Mouse (Mus musculus) heart, postnatal 10 days (tissue): Measurements from ENCODE around the gene Mfge8. TPM values are rescaled to one million over a fixed set of nuclear protein-coding genes. Genes with fewer than 3 reads are reported as not detected.

ENCODE experiments used
- DNase-seq, 2 experiments: peaks; one replicate each; pipeline ENCODE4 v3.0.0; 2021
- intact Hi-C: fragments of 180-260 bp; cut with DNase I; formaldehyde crosslinking; loops from one replicate; pipeline ENCODE4 v1.15.1; 2025
- total RNA-seq, 2 experiments: library from RNA; stranded (reverse); gene quantifications; 2 replicates each; pipeline ENCODE4 v1.2.3; 2021

Mfge8 gene
- total RNA-seq, 2 experiments from 2014 or later = 197 to 202 TPM

DNA sequence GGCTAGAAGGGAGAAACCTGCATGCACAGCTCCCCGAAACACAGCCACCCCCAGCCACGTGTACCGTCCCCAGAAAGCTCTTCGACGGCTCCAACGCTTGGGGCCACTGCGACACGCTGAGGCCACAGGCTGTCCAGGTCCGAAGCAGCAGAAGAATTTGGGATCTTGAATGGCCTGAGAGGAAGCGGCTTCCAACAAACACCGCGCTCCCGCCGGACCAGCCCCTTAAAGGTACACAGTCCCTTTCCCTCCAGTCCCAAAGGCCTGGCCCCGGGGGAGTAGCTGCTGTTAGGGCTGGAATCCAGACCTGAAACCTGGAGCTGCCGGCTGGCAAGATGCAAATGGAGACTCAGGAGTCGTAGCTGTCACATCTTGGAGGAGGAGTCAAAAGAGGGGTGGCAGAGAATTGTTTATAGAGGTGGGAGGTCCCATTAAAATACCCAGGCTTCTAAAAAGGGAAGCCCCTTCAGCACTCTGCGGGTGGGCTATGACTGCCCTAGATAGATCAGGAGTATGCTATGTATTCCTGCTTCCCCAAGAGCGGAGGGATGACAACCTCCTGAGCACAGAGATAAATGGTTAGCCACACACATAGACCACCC is 17.9 kb downstream of the Mfge8 start, which contains the start of gene Hapln3:
TSS of gene Hapln3 (minus strand) at position 176 of the 602 bp plus-strand sequence.
- peak; percentile 35 to 48 for DNase-seq

DNA sequence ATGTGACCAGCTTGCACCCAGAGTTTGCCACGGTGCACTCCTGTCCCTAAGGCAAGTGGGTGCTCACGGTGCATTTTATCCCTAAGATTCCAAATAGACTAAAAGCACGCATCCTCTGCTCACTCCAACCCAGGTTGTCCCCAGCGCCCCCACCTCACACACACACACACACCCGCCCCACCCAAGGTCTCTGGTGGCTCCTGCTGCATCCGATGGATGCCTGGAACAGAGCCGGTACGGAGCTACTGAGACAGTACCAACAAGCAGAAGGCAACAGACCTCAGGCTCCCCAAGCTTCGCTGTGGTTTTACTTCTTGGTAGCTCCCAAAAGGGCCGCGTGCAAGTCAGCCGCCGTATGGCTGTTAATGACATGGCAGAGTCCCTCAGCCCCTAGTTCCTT is 18.5 kb downstream of the Mfge8 start:
- no peak for DNase-seq

More for the DNA sequence above, 17.9 kb downstream of the Mfge8 start, which contains the start of gene Hapln3:
- intact Hi-C loops = no loop called here

DNA sequence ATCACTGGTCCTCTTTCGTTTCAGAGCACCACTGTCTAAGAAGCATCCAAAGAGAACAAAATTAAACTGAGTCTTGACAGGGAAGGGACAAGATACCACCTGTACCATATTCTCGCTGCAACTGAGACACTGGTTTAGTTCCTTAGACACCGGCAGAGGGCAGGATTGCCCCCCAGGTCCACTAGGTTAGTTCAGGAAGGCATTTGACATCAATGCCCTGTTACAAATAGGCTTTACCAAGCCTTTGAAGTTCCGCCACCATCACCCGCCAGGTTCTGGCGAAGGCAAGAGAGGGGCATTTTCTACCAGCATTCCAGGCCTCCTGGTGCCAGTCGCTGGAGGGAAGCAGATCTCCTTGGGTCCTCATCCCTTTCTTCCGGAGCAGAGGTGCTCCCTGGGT is 19.0 kb downstream of the Mfge8 start:
- DNase-seq = no peak
- intact Hi-C loops = no loop called here

More for the DNA sequence above, 18.5 kb downstream of the Mfge8 start:
- intact Hi-C loops = no loop called here

DNA sequence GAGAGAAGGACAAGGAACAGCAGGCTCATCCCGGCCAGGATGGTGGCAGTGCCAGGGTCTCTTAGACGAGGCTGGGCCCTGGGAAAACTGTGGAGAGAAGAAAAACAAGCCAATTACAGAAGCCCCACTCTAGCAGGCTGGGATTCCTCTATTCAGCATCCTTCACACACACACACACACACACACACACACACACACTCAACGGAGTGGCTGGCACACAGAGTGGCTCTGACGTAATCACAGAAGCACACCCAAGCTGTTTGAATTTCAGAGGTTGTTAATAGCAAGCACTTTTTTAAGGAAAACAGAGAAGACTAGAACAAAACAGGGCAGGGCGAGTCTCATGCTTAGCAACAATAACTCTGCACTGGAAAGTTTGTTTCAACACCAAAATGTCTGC is 25.4 kb downstream of the Mfge8 start:
- no peak for DNase-seq
- intact Hi-C loops = no loop called here

DNA sequence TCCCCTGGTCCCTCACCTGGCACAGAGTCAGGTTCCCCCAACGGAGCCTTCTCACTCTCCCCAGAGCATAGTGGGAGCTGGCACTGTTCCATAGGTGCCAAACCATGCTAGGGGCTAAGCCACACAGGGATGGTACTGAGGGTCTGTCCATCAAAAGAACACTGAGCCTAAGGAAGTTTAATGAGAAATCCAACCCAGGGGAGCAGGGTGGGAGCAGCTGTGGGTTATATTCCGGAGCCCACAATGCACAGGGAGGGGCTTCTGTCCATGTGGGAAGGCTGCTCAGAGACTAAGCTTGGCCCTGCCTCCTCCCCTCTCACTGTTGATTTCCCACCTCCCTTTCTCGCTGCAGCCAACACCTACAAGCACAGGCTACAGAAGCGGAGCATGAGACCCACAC is 35.0 kb downstream of the Mfge8 start:
- intact Hi-C loops = no loop called here

DNA sequence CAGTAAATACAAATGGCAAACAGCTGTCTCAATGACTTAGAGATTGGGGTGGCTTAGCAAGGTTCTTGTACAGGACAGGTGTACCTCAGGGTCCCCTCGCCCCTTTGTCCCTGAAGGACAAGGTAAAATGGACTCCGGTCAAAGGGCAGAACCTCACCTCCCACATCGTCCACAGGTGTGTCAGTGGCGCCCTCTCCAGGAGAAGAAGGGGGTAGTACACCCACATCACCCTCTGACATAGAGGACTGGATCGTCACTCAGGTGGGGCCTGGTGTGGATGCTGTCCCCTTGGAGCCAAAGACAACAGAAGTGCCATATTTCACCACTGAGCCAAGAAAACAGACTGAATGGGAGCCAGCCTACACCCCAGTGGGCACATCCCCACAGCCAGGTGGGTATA is 52.4 kb downstream of the Mfge8 start:
- no peak for DNase-seq
- intact Hi-C loops = no loop called here

More for the DNA sequence above, 35.0 kb downstream of the Mfge8 start:
- DNase-seq = no peak

DNA sequence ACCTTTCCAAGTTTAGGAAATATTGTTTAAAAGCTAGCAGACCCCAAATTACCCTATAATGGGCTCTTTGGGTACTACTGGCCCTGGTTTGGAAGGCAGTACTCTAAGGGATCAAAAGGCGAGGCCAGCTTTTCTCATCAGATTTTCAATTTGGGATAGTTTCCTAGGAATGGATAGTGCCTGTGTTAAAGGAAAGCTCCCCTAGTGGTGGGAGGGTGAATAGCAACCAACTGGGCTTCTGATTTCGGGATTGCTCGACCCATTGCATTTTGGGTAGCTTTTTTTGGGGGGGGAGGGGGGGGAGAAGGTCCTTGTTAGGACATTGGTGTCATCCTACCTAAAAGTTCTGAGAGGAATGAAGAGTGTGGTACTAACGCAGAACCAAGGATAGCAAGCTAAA is 59.7 kb downstream of the Mfge8 start:
- peak; percentile 7 to 28 for DNase-seq
- intact Hi-C loops = no loop called here

Other genes starting within 250 kb of the Mfge8 start
- 1 to 10 TPM; 5.4 to 5.5 TPM for gene Isg20, start 235.6 kb downstream of the Mfge8 start, total RNA-seq
- gene Acan, start 95.6 kb downstream of the Mfge8 start, total RNA-seq = 1 to 10 TPM; 1.8 to 2.3 TPM
- 1 to 10 TPM in 1 of 2 experiments, under 1 TPM in 1; 0.69 to 1.4 TPM for gene Hapln3, start 18.0 kb downstream of the Mfge8 start, total RNA-seq
- gene Abhd2, start 124.1 kb upstream of the Mfge8 start, total RNA-seq = 10 to 100 TPM; 40.0 to 45.2 TPM
- gene Rlbp1, start 238.0 kb upstream of the Mfge8 start, total RNA-seq = not detected
- 1 to 10 TPM; 2.3 to 2.4 TPM for gene Fanci, start 242.9 kb upstream of the Mfge8 start, total RNA-seq